Mouse (Mus musculus) lung, adult 2 months (tissue): ENCODE results near the gene Mthfsl.
"Not testable (repeated sequence)": the region's sequence is repeated elsewhere in the genome, so short reads cannot be mapped to it uniquely, and the experiment has no call there.

ENCODE experiments used
- CTCF ChIP-seq: fragments of 200-500 bp; IDR thresholded peaks from 2 replicates; pipeline ENCODE4 v1.5.1; 2011; ENCODE audit warnings: mild to moderate bottlenecking, low read length, control low read depth; ENCODE audit not compliant: insufficient read depth
- POLR2A ChIP-seq: fragments of 200-500 bp; IDR thresholded peaks from 2 replicates; pipeline ENCODE4 v1.6.1; 2011; ENCODE audit warnings: low read depth, mild to moderate bottlenecking, control low read depth, low read length, borderline replicate concordance; ENCODE audit errors: extremely low read depth

- not testable (repeated sequence) for TF ChIP-seq CTCF, POLR2A
Measured at GRCm38 (mm10) chr9:88731728-88732127, 11.6 kb upstream of the Mthfsl start, which contains the start of gene Bcl2a1d.
